Mouse (Mus musculus) monocyte, adult 59 days (primary cell): Measurements from ENCODE around the gene Ncapg. TPM values are rescaled to one million over a fixed set of nuclear protein-coding genes. Genes with fewer than 3 reads are reported as not detected.

Experiments
- total RNA-seq, 2 experiments: library from RNA; stranded (reverse); gene quantifications; one replicate each; pipeline ENCODE4 v1.2.4; 2023

Gene Ncapg
- total RNA-seq: 1 to 10 TPM; 1.7 TPM

GRCm38 (mm10) chr5:45669598-45670279, at the start of gene Ncapg:
TSS of gene Ncapg (plus strand) at chr5:45669919.

DNA sequence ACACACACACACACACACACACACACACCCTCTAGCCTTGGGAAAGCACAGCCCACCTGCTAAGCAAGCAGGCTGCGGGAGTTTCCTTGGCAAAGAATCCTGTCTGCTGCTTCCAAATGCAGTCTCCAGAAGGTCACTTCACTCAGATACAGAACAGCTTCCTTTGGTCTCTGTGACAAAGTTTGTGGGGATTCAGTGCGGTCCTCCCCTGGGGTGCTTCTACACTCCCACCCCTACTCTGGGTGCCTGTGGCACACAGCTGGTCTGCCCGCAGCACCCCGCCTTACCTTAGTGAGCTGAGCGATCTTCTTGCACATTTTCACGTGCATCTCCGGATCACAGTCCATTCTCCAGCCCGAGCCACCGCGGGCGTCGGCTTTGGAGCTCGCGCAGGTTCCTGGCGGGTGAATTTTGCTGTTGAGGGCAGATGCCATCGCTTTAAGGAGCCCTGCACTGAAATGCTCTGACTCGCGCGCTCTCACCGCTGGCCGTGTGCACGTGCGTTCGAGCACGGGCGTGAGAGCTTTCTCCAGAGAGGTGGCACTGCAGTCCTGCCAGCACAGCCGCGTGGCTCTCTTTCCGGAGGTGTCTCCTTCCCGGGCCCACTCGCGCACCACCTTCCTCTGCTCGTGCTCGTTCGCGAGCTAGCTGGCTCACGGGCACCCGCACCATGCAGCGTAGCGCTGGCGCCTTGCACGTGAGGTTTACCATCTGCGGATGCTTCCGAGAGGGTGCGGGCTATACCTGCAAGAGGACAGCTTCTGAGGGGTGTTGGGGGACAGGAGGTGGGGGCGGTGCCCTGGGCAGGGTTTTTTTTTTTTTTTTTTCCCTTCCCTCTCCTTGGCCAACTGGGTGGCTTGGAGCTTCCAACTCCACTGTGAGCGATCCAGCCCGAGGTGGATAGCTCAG, 30.7 kb upstream of the Ncapg start, which contains the start of gene Fam184b:
Gene Fam184b (minus strand): TSS at position 809 of the 909 bp plus-strand sequence.

Other genes starting within 250 kb of the Ncapg start
- 10 to 100 TPM; 34.6 to 38.9 TPM for gene Qdpr, start 219.7 kb upstream of the Ncapg start, total RNA-seq
- not detected for gene Clrn2, start 216.2 kb upstream of the Ncapg start, total RNA-seq
- gene Lap3, start 176.5 kb upstream of the Ncapg start, total RNA-seq: 100 to 1,000 TPM in 1 of 2 experiments, 10 to 100 TPM in 1; 97.1 to 116 TPM
- 10 to 100 TPM; 80.3 to 81.7 TPM for gene Med28, start 149.7 kb upstream of the Ncapg start, total RNA-seq
- gene Fam184b, start 30.3 kb upstream of the Ncapg start, total RNA-seq: not detected
- 10 to 100 TPM; 33.2 to 33.9 TPM for gene Lcorl, start 187.7 kb downstream of the Ncapg start, total RNA-seq